Mouse (Mus musculus): ENCODE measurements around the gene Zc3h12d. TPM values are rescaled to one million over a fixed set of nuclear protein-coding genes. Genes with fewer than 3 reads are reported as not detected.

Zc3h12d gene
- polyA plus RNA-seq, 1 experiment from 2014 or later: 0.04 TPM

DNA sequence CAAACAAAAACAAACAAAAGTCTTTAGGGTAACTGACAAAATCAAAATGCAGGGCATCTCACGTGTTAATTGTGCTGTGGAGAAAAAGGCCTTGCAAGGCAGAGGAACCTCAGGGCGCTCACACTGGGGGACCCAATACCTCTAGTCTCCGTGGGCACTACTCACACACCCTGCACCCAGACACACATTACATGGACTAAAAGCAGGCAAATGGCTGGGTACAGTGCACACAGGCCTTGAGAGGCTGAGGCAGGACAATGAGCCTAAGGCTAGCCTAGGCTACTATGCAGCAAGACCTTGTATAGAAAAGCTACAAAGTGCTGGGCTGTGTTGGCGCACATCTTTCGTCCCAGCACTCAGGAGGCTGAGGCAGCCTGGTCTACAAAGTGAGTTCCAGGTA is 71.9 kb downstream of the Zc3h12d start:
- no peaks in the 10 kb centered on the region for H3K9me3 ChIP-seq (ENCODE audit: control insufficient read depth, low read length)
- H3K27me3 ChIP-seq (ENCODE audit: control insufficient read depth, insufficient read depth, low read length): no peaks in the 10 kb centered on the region
- no peak overlapping the region for H3K27ac ChIP-seq (ENCODE audit: low read depth, low read length)
- WGBS: 92% methylated on average over 5 of the region's 5 CpGs
- DNase-seq (ENCODE audit: low spot score) (no peak), ATAC-seq (replicated peaks; ENCODE audit: low FRiP score) (no peak; the same call in 1 of the 2 replicates)
- no peaks in the 10 kb centered on the region; the same call in 1 of the 2 replicates for H3K36me3 ChIP-seq (ENCODE audit: control insufficient read depth, insufficient read depth, low read length)
- no peak overlapping the region for H3K4me2 ChIP-seq (ENCODE audit: low read depth, low read length, severe bottlenecking)
- no peak overlapping the region for H3K4me3 ChIP-seq (ENCODE audit: low read depth, low read length)
- H3K9ac ChIP-seq (ENCODE audit: low read length): no peak overlapping the region
- no peaks in the 10 kb centered on the region for H3K4me1 ChIP-seq (replicated peaks; ENCODE audit: control insufficient read depth, insufficient read depth, low read length)

DNA sequence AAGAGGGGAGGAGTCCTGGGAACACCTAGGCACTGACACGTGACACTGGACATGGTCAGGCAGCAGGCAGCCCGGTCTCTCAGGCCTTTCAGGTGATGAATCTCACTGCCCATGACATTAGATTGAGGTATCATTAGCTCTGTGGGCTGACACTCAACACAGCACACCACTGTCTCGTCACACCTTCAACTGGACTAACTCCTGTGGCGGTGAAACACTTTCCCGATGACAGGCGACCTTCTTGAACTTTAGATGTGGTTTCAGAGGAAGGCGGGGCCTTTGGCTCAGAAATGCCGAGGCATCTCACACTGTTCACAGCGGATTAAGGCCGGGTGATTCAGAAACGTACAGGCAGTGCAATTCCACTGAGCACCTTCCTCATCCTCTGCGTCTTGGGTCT is 74.9 kb downstream of the Zc3h12d start:
- peaks cover 3% of the 10 kb centered on the region for H3K36me3 ChIP-seq (ENCODE audit: control insufficient read depth, insufficient read depth, low read length)
- H3K9ac ChIP-seq (ENCODE audit: low read length): no peak overlapping the region
- H3K4me1 ChIP-seq (replicated peaks; ENCODE audit: control insufficient read depth, insufficient read depth, low read length): no peaks in the 10 kb centered on the region
- no peak for DNase-seq (ENCODE audit: low spot score)
- no peak overlapping the region for H3K4me3 ChIP-seq (ENCODE audit: low read depth, low read length)
- no peak for ATAC-seq (replicated peaks; ENCODE audit: low FRiP score)
- no peaks in the 10 kb centered on the region for H3K27me3 ChIP-seq (ENCODE audit: control insufficient read depth, insufficient read depth, low read length)
- 90% methylated on average over 12 of the region's 12 CpGs for WGBS
- no peak overlapping the region for H3K27ac ChIP-seq (ENCODE audit: low read depth, low read length)
- no peaks in the 10 kb centered on the region for H3K9me3 ChIP-seq (ENCODE audit: control insufficient read depth, low read length)
- no peak overlapping the region for H3K4me2 ChIP-seq (ENCODE audit: low read depth, low read length, severe bottlenecking)

DNA sequence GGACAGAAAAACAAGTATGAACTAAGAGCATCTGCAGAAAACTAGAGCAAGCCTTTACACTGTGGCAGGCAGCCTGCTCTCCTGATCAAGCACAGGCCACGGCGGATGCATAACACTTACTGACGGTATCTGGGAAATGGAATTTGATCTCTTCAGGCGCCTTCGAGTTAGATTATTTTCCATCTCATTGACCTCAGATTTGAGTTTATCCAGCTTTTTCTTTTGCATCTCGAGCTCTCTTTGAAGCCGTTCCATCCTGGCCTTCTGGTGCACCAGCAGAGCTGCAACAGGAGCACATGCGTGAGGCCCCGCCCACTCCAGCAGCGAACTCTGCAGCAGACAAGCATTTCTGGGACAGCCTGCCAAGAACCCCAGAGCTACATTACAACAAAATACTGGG is 79.0 kb downstream of the Zc3h12d start:
- Histone ChIP-seq H3K27ac (ENCODE audit: low read depth, low read length) (no peak overlapping the region), H3K9me3 (ENCODE audit: control insufficient read depth, low read length) (no peaks in the 10 kb centered on the region), H3K4me3 (ENCODE audit: low read depth, low read length) (no peak overlapping the region), H3K27me3 (ENCODE audit: control insufficient read depth, insufficient read depth, low read length) (no peaks in the 10 kb centered on the region), H3K36me3 (ENCODE audit: control insufficient read depth, insufficient read depth, low read length) (peaks cover 3% of the 10 kb centered on the region), H3K4me2 (ENCODE audit: low read depth, low read length, severe bottlenecking) (no peak overlapping the region), H3K9ac (ENCODE audit: low read length) (no peak overlapping the region), H3K4me1 (replicated peaks; ENCODE audit: control insufficient read depth, insufficient read depth, low read length) (no peaks in the 10 kb centered on the region)
- no peak for ATAC-seq (replicated peaks; ENCODE audit: low FRiP score)
- 84% methylated on average over 10 of the region's 10 CpGs for WGBS
- DNase-seq (ENCODE audit: low spot score): no peak

Small RNA genes within 50 kb of the gene (microRNA-seq; reads per million reads assigned to microRNA genes)
- not detected for gene Mir5104 (ENCODE audit: insufficient number of aligned reads)

Other genes starting within 250 kb of the Zc3h12d start
- 14.7 and 18.5 TPM in 2 replicates for gene Lrp11, start 242.7 kb upstream of the Zc3h12d start, polyA plus RNA-seq (2014; fragmentation: Nextera tagmentation; extraction: Ambion mirVana)
- gene Nup43, start 165.0 kb upstream of the Zc3h12d start, polyA plus RNA-seq (2014; fragmentation: Nextera tagmentation; extraction: Ambion mirVana): 66.6 and 73.4 TPM in 2 replicates
- gene Pcmt1, start 151.3 kb upstream of the Zc3h12d start, polyA plus RNA-seq (2014; fragmentation: Nextera tagmentation; extraction: Ambion mirVana): 140 and 141 TPM in 2 replicates
- gene Lats1, start 151.3 kb upstream of the Zc3h12d start, polyA plus RNA-seq (2014; fragmentation: Nextera tagmentation; extraction: Ambion mirVana): 14.9 and 15.1 TPM in 2 replicates
- 71.5 and 73.2 TPM in 2 replicates for gene Katna1, start 106.5 kb upstream of the Zc3h12d start, polyA plus RNA-seq (2014; fragmentation: Nextera tagmentation; extraction: Ambion mirVana)
- gene Ginm1, start 39.6 kb upstream of the Zc3h12d start, polyA plus RNA-seq (2014; fragmentation: Nextera tagmentation; extraction: Ambion mirVana): 51.5 and 55.2 TPM in 2 replicates
- 47.2 and 49.6 TPM in 2 replicates for gene Ppil4, start 39.6 kb upstream of the Zc3h12d start, polyA plus RNA-seq (2014; fragmentation: Nextera tagmentation; extraction: Ambion mirVana)
- gene Tab2, start 123.8 kb downstream of the Zc3h12d start, polyA plus RNA-seq (2014; fragmentation: Nextera tagmentation; extraction: Ambion mirVana): 24.6 and 24.9 TPM in 2 replicates